Comparison of ENCODE assay signal across 8 mouse cellular contexts in genomic region chr3:97868024-97868689, GRCm38 (mm10). TPM values are rescaled to one million over a fixed set of nuclear protein-coding genes. Genes with fewer than 3 reads are reported as not detected.
DNase-seq lines count a peak whose midpoint lies in the region; ATAC-seq lines count a peak whose summit lies in the region.

No protein-coding gene starts in this region.

- ATAC-seq in inflammation-experienced regulatory T-cells, adult 6 months = peak; percentile 65
- peak; percentile 96 for ATAC-seq in megakaryocyte-erythroid progenitor cell, adult 5-6 weeks (replicated peaks; ENCODE audit: low FRiP score, low TSS enrichment, poor library complexity, severe bottlenecking)

- peak; percentile 78 for DNase-seq in adrenal gland, postnatal 14 days
- DNase-seq in embryo, embryonic 11 days = peak; percentile 74
- peak; percentile 84 for DNase-seq in gastrocnemius, postnatal 25 days
- DNase-seq in left cerebral cortex, postnatal 25 days (ENCODE audit: low spot score in 2 of 2) = peak; percentile 82 to 87
- DNase-seq in right cerebral cortex, postnatal 4 days = peak; percentile 59
- DNase-seq in yolk sac, embryonic 10.5 days (ENCODE audit: low spot score) = peak; percentile 44

- intact Hi-C loops in left cerebral cortex, postnatal 25 days (cut with DNase I) = loop anchor here (5.0 kb wide), 1 partner anchor 101 kb away; no protein-coding TSS in a partner anchor

RNA-seq across cellular contexts. Expression of gene Pde4dip, which starts 20.4 kb away (rescaled TPM):
- 35.6 and 40.9 TPM in 2 replicates for total RNA-seq in adrenal gland, postnatal 14 days (2021)
- total RNA-seq in gastrocnemius, postnatal 25 days (2021) = 1,000 to 10,000 TPM; 3,024 to 3,244 TPM
- 10 to 100 TPM in 2 of 3 experiments, 1 to 10 TPM in 1; 9.1 to 13.1 (median 11.2) TPM for polyA plus RNA-seq in inflammation-experienced regulatory T-cells, adult 6 months (2017; shearing (Covaris generic))
- 100 to 1,000 TPM; 246 to 251 TPM for total RNA-seq in left cerebral cortex, postnatal 25 days (2021)
- total RNA-seq in megakaryocyte-erythroid progenitor cell, adult 5-6 weeks (2014; fragmentation: Nextera tagmentation) = 0.96 and 1.5 TPM in 2 replicates
- total RNA-seq in megakaryocyte-erythroid progenitor cell, adult 5-6 weeks (2017) = 1.2 and 3.4 TPM in 2 replicates

RNA-seq across cellular contexts. Expression of gene Sec22b, which starts 32.8 kb away (rescaled TPM):
- 95.8 and 101 TPM in 2 replicates for total RNA-seq in adrenal gland, postnatal 14 days (2021)
- 10 to 100 TPM; 26.0 to 26.3 TPM for total RNA-seq in gastrocnemius, postnatal 25 days (2021)
- polyA plus RNA-seq in inflammation-experienced regulatory T-cells, adult 6 months (2017; shearing (Covaris generic)) = 100 to 1,000 TPM in 1 of 3 experiments, 10 to 100 TPM in 2; 74.0 to 102 (median 82.1) TPM
- 10 to 100 TPM; 70.9 to 76.7 TPM for total RNA-seq in left cerebral cortex, postnatal 25 days (2021)
- total RNA-seq in megakaryocyte-erythroid progenitor cell, adult 5-6 weeks (2014; fragmentation: Nextera tagmentation) = 38.9 and 51.7 TPM in 2 replicates
- 35.0 and 41.5 TPM in 2 replicates for total RNA-seq in megakaryocyte-erythroid progenitor cell, adult 5-6 weeks (2017)

Comparison
In these comparisons a context has a peak if more than half of its experiments do, and no peak if none do; other contexts are left out.
1. Peak in every context shown above with its lines: DNase-seq and ATAC-seq.